Mouse (Mus musculus): ENCODE measurements around the gene Olfr912.

The Olfr912 gene

DNA sequence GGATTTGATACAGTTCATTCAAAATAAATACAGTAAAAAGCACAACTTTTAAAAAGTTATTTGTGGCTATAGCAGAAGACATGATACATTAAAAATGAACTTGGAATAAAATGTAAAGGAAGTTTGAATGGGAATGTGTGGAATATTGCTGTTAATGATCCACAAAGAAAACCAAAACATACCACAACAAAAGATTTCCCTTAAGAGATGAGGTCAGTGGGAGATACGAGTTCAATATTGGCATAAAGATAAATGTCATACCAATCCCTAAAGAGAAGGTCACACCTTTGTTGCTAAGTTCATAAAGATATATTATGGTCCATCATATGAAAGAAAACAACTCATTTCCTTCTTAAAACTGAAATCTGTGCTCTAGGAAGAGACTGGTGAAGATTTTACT lies at the start of gene Olfr912:
TSS of gene Olfr912 (plus strand) at position 301 of the 400 bp plus-strand sequence.
- DNase-seq (ENCODE audit: extremely low spot score, low read depth, low spot score), result no peak

DNA sequence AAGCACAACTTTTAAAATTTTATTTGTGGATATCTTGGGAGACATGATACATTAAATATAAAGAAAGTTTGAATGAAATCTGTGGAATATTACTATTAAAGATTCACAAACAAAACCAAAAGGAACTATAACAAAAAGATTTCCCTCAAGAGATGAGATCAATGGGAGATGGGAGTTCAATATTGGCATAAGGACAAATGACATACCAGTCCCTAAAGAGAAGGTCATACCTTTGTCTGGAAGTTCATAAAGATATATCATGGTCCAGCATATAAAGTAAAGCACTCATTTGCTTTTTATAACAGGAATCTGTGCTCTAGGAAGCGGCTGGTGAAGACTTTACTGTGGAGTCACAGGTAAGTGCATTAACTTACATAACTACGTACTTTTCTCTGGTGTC lies 42.4 kb upstream of the Olfr912 start, which contains the start of gene Olfr910:
TSS of gene Olfr910 (plus strand) at position 301 of the 400 bp plus-strand sequence.
- DNase-seq (ENCODE audit: extremely low spot score, low read depth, low spot score), result no peak

DNA sequence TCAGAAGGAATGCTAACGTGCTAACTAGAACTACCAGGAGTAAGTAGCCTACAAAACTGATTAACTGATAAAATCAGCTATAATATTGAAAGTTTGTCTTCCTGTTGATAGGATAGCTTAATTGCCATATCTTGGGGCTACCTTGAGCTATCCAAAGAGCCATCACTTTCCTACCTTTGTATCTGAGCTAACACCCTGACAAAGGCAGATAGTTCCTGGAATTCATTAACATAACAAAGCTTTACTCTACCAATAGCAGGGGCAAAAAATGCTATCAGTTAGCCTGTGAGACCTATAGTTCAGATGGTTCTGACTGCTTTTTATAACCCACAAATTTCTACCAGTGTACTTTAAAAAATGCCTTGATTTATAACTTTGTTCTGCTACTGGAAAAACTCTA lies 11.1 kb downstream of the Olfr912 start:
- DNase-seq (ENCODE audit: extremely low spot score, low read depth, low spot score), result no peak

DNA sequence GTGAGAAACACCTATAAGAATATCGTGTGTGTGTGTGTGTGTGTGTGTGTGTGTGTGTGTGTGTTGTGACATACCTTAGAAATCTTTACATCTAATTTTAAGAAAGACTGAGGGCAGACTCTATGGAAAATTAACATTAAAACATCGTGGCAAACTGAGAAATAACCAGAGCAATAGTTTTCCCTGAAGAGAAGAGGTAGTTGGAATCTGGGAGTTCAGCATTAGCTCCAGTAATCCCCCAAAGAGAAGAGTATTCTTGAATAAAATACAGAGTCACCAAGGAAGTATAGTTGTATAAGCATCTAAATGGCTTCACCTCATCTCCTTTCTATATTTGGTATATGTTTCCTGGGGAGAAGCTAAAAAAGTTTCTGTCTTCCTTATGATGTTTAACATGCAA lies 12.5 kb downstream of the Olfr912 start, which contains the start of gene Olfr913:
TSS of gene Olfr913 (plus strand) at position 301 of the 400 bp plus-strand sequence.
- no peak for DNase-seq (ENCODE audit: extremely low spot score, low read depth, low spot score)

DNA sequence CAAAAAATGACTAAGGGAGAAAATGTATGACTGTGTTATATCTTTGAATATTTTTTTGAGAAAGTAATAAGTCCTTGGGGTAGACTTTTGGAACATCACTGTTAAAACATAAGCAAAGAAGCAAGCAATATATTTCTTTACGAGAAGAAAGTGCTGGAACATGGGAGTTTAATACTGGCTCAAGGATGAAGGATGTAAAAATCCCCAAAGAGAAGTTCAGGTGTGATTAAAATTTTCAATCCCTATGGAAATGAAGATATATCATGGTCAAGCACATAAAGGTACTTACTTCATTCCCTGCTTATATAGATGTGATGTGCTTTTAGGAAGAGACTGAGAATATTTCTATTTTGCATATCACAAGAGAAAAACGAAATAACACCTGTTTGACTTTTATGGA lies 24.8 kb downstream of the Olfr912 start, which contains the start of gene Olfr914:
TSS of gene Olfr914 (plus strand) at position 301 of the 400 bp plus-strand sequence.
- no peak for DNase-seq (ENCODE audit: extremely low spot score, low read depth, low spot score)

DNA sequence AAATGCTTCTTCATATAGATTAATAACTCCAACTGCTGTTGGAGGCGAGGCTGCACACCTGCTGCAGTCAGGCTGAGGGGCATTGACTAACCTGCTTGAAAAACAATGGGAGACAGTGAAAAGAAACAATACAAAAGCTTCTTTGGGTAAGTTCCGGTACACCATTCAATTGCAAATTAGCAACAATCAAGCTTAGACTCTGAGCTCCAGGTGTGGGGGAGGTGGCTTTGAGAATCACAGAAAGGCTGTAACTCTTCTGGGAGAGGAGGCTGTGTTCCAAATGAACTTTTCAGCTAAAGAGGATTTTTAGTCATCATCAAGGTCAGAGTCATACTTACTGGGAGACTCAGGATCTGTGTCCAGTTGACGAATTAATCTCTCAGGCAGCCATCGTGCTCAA lies 52.4 kb downstream of the Olfr912 start:
- no peak for DNase-seq (ENCODE audit: extremely low spot score, low read depth, low spot score)

Measured in hindlimb bud, embryonic 11.5 days (tissue).